Mouse (Mus musculus): ENCODE results near the gene Thra.

DNA sequence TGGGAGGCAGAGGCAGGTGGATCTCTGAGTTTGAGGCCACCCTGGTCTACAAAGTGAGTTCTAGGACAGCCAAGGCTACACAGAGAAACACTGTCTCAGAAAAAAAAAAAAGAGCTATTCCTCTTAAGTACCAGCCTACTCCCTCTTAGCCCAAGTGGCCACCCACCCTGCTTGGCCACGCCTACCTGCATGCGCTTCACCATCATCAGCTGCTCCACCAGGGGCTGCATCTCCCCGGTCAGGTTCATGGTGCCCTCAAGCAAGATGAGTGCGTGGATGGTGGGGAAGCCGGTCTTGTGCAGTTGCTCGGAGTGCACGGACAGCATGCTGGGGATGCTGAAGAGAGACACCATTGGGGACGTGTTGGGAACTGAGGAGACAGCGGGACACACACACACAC is 24.5 kb upstream of the Thra start:
- TF ChIP-seq CTCF (IDR thresholded peaks at IDR 0.05; ENCODE audit: insufficient read depth, low read depth, low read length) (no peak), POLR2A (IDR thresholded peaks at IDR 0.05; ENCODE audit: insufficient read depth, low read depth, low read length) (no peak)

Data from olfactory bulb, adult 2 months (tissue).